Mouse (Mus musculus): ENCODE data around the gene Actr5. TPM values are rescaled to one million over a fixed set of nuclear protein-coding genes. Genes with fewer than 3 reads are reported as not detected.

The Actr5 gene
- polyA plus RNA-seq, 1 experiment from 2014 or later: 15.5 TPM

- H3K4me2 ChIP-seq: peak overlapping the region; percentile 93
- no peaks in the 10 kb centered on the region for H3K36me3 ChIP-seq (ENCODE audit: insufficient read depth)
- H3K27ac ChIP-seq (ENCODE audit: low read depth): peak overlapping the region; percentile 27; the same call in 1 of the 2 replicates
- peak overlapping the region; percentile 51 for H3K4me3 ChIP-seq (ENCODE audit: low read depth, low read length)
- H3K27me3 ChIP-seq (ENCODE audit: insufficient read depth, low read length): peaks cover 51% of the 10 kb centered on the region
- no peaks in the 10 kb centered on the region for H3K9me3 ChIP-seq (ENCODE audit: low read depth, low read length)
- under 1% methylated on average over 46 of the region's 47 CpGs for WGBS
- ATAC-seq (ENCODE audit: insufficient read depth) (peak; percentile 88), DNase-seq (peak; percentile 75)
- H3K9ac ChIP-seq: peak overlapping the region; percentile 50
- no peak for TF ChIP-seq CTCF (IDR thresholded peaks at IDR 0.05; ENCODE audit: low read depth)
- no peaks in the 10 kb centered on the region for H3K4me1 ChIP-seq (ENCODE audit: insufficient read depth)
These were observed 42.5 kb downstream of the Actr5 start for GRCm38 (mm10) chr2:158667022-158667670.

GRCm38 (mm10) chr2:158667671-158668432 is 43.2 kb downstream of the Actr5 start:
- ATAC-seq (ENCODE audit: insufficient read depth): peak; percentile 11; the same call in 1 of the 2 replicates
- Histone ChIP-seq H3K4me3 (ENCODE audit: low read depth, low read length) (peak overlapping the region; percentile 51), H3K4me2 (peak overlapping the region; percentile 93), H3K36me3 (ENCODE audit: insufficient read depth) (no peaks in the 10 kb centered on the region), H3K4me1 (ENCODE audit: insufficient read depth) (no peaks in the 10 kb centered on the region), H3K27me3 (ENCODE audit: insufficient read depth, low read length) (peaks cover 51% of the 10 kb centered on the region), H3K9ac (peak overlapping the region; percentile 50), H3K27ac (ENCODE audit: low read depth) (peak overlapping the region; percentile 27; the same call in 1 of the 2 replicates), H3K9me3 (ENCODE audit: low read depth, low read length) (no peaks in the 10 kb centered on the region)
- TF ChIP-seq CTCF (IDR thresholded peaks at IDR 0.05; ENCODE audit: low read depth): no peak
- DNase-seq: peak; percentile 50
- under 1% methylated on average over 54 of the region's 54 CpGs for WGBS

- Histone ChIP-seq H3K4me1 (ENCODE audit: insufficient read depth) (peaks cover 5% of the 10 kb centered on the region; the same call in 1 of the 2 replicates), H3K9me3 (ENCODE audit: low read depth, low read length) (no peaks in the 10 kb centered on the region), H3K27ac (ENCODE audit: low read depth) (no peak overlapping the region), H3K4me2 (peak overlapping the region; percentile 93), H3K9ac (peak overlapping the region; percentile 50; the same call in 1 of the 2 replicates), H3K27me3 (ENCODE audit: insufficient read depth, low read length) (peaks cover 51% of the 10 kb centered on the region), H3K4me3 (ENCODE audit: low read depth, low read length) (peak overlapping the region; percentile 51), H3K36me3 (ENCODE audit: insufficient read depth) (no peaks in the 10 kb centered on the region)
- no peak for ATAC-seq (ENCODE audit: insufficient read depth)
- TF ChIP-seq CTCF (IDR thresholded peaks at IDR 0.05; ENCODE audit: low read depth): no peak
- 9% methylated on average over 23 of the region's 23 CpGs for WGBS
- DNase-seq: no peak
These were observed 43.8 kb downstream of the Actr5 start for GRCm38 (mm10) chr2:158668433-158669010.

- H3K27me3 ChIP-seq (ENCODE audit: insufficient read depth, low read length): peaks cover 51% of the 10 kb centered on the region
- H3K27ac ChIP-seq (ENCODE audit: low read depth): no peak overlapping the region
- DNase-seq (no peak), ATAC-seq (ENCODE audit: insufficient read depth) (no peak)
- peak overlapping the region; percentile 51; the same call in 1 of the 2 replicates for H3K4me3 ChIP-seq (ENCODE audit: low read depth, low read length)
- H3K9ac ChIP-seq: no peak overlapping the region
- 53% methylated on average over 13 of the region's 13 CpGs for WGBS
- H3K36me3 ChIP-seq (ENCODE audit: insufficient read depth): no peaks in the 10 kb centered on the region
- H3K4me2 ChIP-seq: peak overlapping the region; percentile 93
- no peak for TF ChIP-seq CTCF (IDR thresholded peaks at IDR 0.05; ENCODE audit: low read depth)
- H3K9me3 ChIP-seq (ENCODE audit: low read depth, low read length): no peaks in the 10 kb centered on the region
- H3K4me1 ChIP-seq (ENCODE audit: insufficient read depth): peaks cover 5% of the 10 kb centered on the region; the same call in 1 of the 2 replicates
These were observed 44.8 kb downstream of the Actr5 start for GRCm38 (mm10) chr2:158669199-158670195.

GRCm38 (mm10) chr2:158670571-158670970 is 45.9 kb downstream of the Actr5 start:
- Histone ChIP-seq H3K4me3 (ENCODE audit: low read depth, low read length) (no peak overlapping the region), H3K27me3 (ENCODE audit: insufficient read depth, low read length) (peaks cover 50% of the 10 kb centered on the region), H3K36me3 (ENCODE audit: insufficient read depth) (no peaks in the 10 kb centered on the region), H3K9me3 (ENCODE audit: low read depth, low read length) (no peaks in the 10 kb centered on the region), H3K9ac (no peak overlapping the region), H3K4me1 (ENCODE audit: insufficient read depth) (peaks cover 5% of the 10 kb centered on the region; the same call in 1 of the 2 replicates), H3K4me2 (peak overlapping the region; percentile 93; the same call in 1 of the 2 replicates), H3K27ac (ENCODE audit: low read depth) (no peak overlapping the region)
- DNase-seq (no peak), ATAC-seq (ENCODE audit: insufficient read depth) (no peak)
- TF ChIP-seq CTCF (IDR thresholded peaks at IDR 0.05; ENCODE audit: low read depth): no peak
- WGBS: 52% methylated on average over 10 of the region's 10 CpGs

GRCm38 (mm10) chr2:158672829-158673228 is 48.1 kb downstream of the Actr5 start:
- WGBS: 12% methylated on average over 6 of the region's 6 CpGs
- Histone ChIP-seq H3K4me3 (ENCODE audit: low read depth, low read length) (no peak overlapping the region), H3K4me2 (no peak overlapping the region), H3K4me1 (ENCODE audit: insufficient read depth) (peaks cover 5% of the 10 kb centered on the region; the same call in 1 of the 2 replicates), H3K27me3 (ENCODE audit: insufficient read depth, low read length) (peaks cover 28% of the 10 kb centered on the region), H3K36me3 (ENCODE audit: insufficient read depth) (no peaks in the 10 kb centered on the region), H3K9me3 (ENCODE audit: low read depth, low read length) (no peaks in the 10 kb centered on the region), H3K9ac (no peak overlapping the region), H3K27ac (ENCODE audit: low read depth) (peak overlapping the region; percentile 43; the same call in 1 of the 2 replicates)
- ATAC-seq (ENCODE audit: insufficient read depth) (peak; percentile 26; the same call in 1 of the 2 replicates), DNase-seq (peak; percentile 78)
- TF ChIP-seq CTCF (IDR thresholded peaks at IDR 0.05; ENCODE audit: low read depth): no peak

All from lung, embryonic 14.5 days (tissue).